7 mouse cellular contexts compared by ENCODE assay signal in genomic region chr19:41912121-41913080, GRCm38 (mm10). TPM values are rescaled to one million over a fixed set of nuclear protein-coding genes. Genes with fewer than 3 reads are reported as not detected.
A peak's percentile ranks its signal among the peaks of the same experiment; 100 is the strongest.
DNase-seq lines count a peak whose midpoint lies in the region; ATAC-seq and TF ChIP-seq lines count a peak whose summit lies in the region.

No protein-coding gene starts in this region.

- peaks cover 20% of the 10 kb centered on the region for H3K4me1 ChIP-seq in forebrain, embryonic 13.5 days
- peaks cover 18% of the 10 kb centered on the region for H3K4me1 ChIP-seq in hindbrain, embryonic 10.5 days (replicated peaks)
- H3K4me1 ChIP-seq in small intestine, adult 2 months (ENCODE audit: control insufficient read depth, insufficient read depth, insufficient read length, low read length), result peaks cover 6% of the 10 kb centered on the region; the same call in 1 of the 2 replicates

- H3K27me3 ChIP-seq in forebrain, embryonic 13.5 days, result no peaks in the 10 kb centered on the region
- no peaks in the 10 kb centered on the region for H3K27me3 ChIP-seq in hindbrain, embryonic 10.5 days (ENCODE audit: insufficient read depth, poor library complexity, severe bottlenecking)
- H3K27me3 ChIP-seq in small intestine, adult 2 months (ENCODE audit: control insufficient read depth, insufficient read depth, low read length), result no peaks in the 10 kb centered on the region

- ATAC-seq in forebrain, embryonic 13.5 days, result peak; percentile 81
- ATAC-seq in megakaryocyte-erythroid progenitor cell, adult 5-6 weeks (replicated peaks; ENCODE audit: low FRiP score, low TSS enrichment, poor library complexity, severe bottlenecking), result peak; percentile 43; the same call in 1 of the 2 replicates

- peak overlapping the region; percentile 80 for H3K27ac ChIP-seq in forebrain, embryonic 13.5 days
- H3K27ac ChIP-seq in hindbrain, embryonic 10.5 days, result peak overlapping the region; percentile 97
- H3K27ac ChIP-seq in small intestine, adult 2 months (ENCODE audit: insufficient read depth, low read depth, low read length), result peak overlapping the region; percentile 81

- no peaks in the 10 kb centered on the region for H3K9me3 ChIP-seq in forebrain, embryonic 13.5 days (replicated peaks)
- H3K9me3 ChIP-seq in hindbrain, embryonic 10.5 days, result no peaks in the 10 kb centered on the region

- peak; percentile 41 for DNase-seq in NIH3T3 (ENCODE audit: low read depth)
- DNase-seq in brain, embryonic 14.5 days (ENCODE audit: low read depth), result peak; percentile 49
- peak; percentile 62 for DNase-seq in hindbrain, embryonic 10.5 days (ENCODE audit: low spot score)
- DNase-seq in layer of hippocampus, adult 9-11 months, result peak; percentile 36

- H3K4me3 ChIP-seq in forebrain, embryonic 13.5 days, result peak overlapping the region; percentile 97
- H3K4me3 ChIP-seq in hindbrain, embryonic 10.5 days, result peak overlapping the region; percentile 97
- peak overlapping the region; percentile 98 for H3K4me3 ChIP-seq in small intestine, adult 2 months (ENCODE audit: low read depth, low read length)

- peak overlapping the region; percentile 96 for H3K4me2 ChIP-seq in forebrain, embryonic 13.5 days

- WGBS in forebrain, embryonic 13.5 days, result 0% methylated on average over 38 of the region's 53 CpGs
- under 1% methylated on average over 53 of the region's 53 CpGs for WGBS in hindbrain, embryonic 10.5 days
- under 1% methylated on average over 53 of the region's 53 CpGs for WGBS in small intestine, adult 2 months

- TF ChIP-seq CTCF in brain, embryonic 14.5 days (IDR thresholded peaks at IDR 0.05; ENCODE audit: borderline replicate concordance, extremely low read depth, insufficient read depth, insufficient read length), result 0 out of 2 replicates have a peak, but pooled peaks have one; percentile 4
- no peak for TF ChIP-seq CTCF in small intestine, adult 2 months (IDR thresholded peaks at IDR 0.05; ENCODE audit: extremely low read depth, insufficient read length, insufficient replicate concordance, low read depth, low read length)

- 0 out of 2 replicates have a peak, but pooled peaks have one; percentile 12 for TF ChIP-seq POLR2A in brain, embryonic 14.5 days (IDR thresholded peaks at IDR 0.05; ENCODE audit: borderline replicate concordance, extremely low read depth, insufficient read depth, insufficient read length, poor library complexity, severe bottlenecking)
- TF ChIP-seq POLR2A in small intestine, adult 2 months (IDR thresholded peaks at IDR 0.05; ENCODE audit: low read depth, low read length), result peak; percentile 28; the same call in 1 of the 2 replicates

- H3K9ac ChIP-seq in forebrain, embryonic 13.5 days, result peak overlapping the region; percentile 89

- peaks cover 21% of the 10 kb centered on the region for H3K36me3 ChIP-seq in forebrain, embryonic 13.5 days (ENCODE audit: poor library complexity, severe bottlenecking)
- H3K36me3 ChIP-seq in hindbrain, embryonic 10.5 days, result peaks cover 41% of the 10 kb centered on the region
- H3K36me3 ChIP-seq in small intestine, adult 2 months (ENCODE audit: control insufficient read depth, insufficient read depth, low read length), result peaks cover 22% of the 10 kb centered on the region

RNA-seq across cellular contexts. Expression of gene Pgam1, which starts 0.7 kb away (rescaled TPM):
- 420 and 445 TPM in 2 replicates for polyA plus RNA-seq in brain, embryonic 14.5 days (2012; rRNA removed)
- polyA plus RNA-seq in forebrain, embryonic 13.5 days (2015; fragmentation: Nextera tagmentation; extraction: Ambion mirVana), result 505 and 567 TPM in 2 replicates
- 900 and 1,138 TPM in 2 replicates for polyA plus RNA-seq in hindbrain, embryonic 10.5 days (2016; fragmentation: Nextera tagmentation; extraction: Ambion mirVana)
- total RNA-seq in megakaryocyte-erythroid progenitor cell, adult 5-6 weeks (2014; fragmentation: Nextera tagmentation), result 27.0 and 67.3 TPM in 2 replicates
- 30.1 and 34.7 TPM in 2 replicates for total RNA-seq in megakaryocyte-erythroid progenitor cell, adult 5-6 weeks (2017)
- polyA plus RNA-seq in small intestine, adult 2 months (2012; rRNA removed), result 159 and 216 TPM in 2 replicates

RNA-seq across cellular contexts. Expression of gene Rrp12, which starts 16.4 kb away (rescaled TPM):
- 14.7 and 17.1 TPM in 2 replicates for polyA plus RNA-seq in brain, embryonic 14.5 days (2012; rRNA removed)
- 15.8 and 18.1 TPM in 2 replicates for polyA plus RNA-seq in forebrain, embryonic 13.5 days (2015; fragmentation: Nextera tagmentation; extraction: Ambion mirVana)
- polyA plus RNA-seq in hindbrain, embryonic 10.5 days (2016; fragmentation: Nextera tagmentation; extraction: Ambion mirVana), result 27.3 and 34.1 TPM in 2 replicates
- 21.0 and 31.4 TPM in 2 replicates for total RNA-seq in megakaryocyte-erythroid progenitor cell, adult 5-6 weeks (2014; fragmentation: Nextera tagmentation)
- total RNA-seq in megakaryocyte-erythroid progenitor cell, adult 5-6 weeks (2017), result 26.5 and 36.0 TPM in 2 replicates
- polyA plus RNA-seq in small intestine, adult 2 months (2012; rRNA removed), result 2.4 and 3.0 TPM in 2 replicates

RNA-seq across cellular contexts. Expression of gene Exosc1, which starts 20.8 kb away (rescaled TPM):
- 30.5 and 31.5 TPM in 2 replicates for polyA plus RNA-seq in brain, embryonic 14.5 days (2012; rRNA removed)
- 83.2 and 86.5 TPM in 2 replicates for polyA plus RNA-seq in forebrain, embryonic 13.5 days (2015; fragmentation: Nextera tagmentation; extraction: Ambion mirVana)
- 75.5 and 92.1 TPM in 2 replicates for polyA plus RNA-seq in hindbrain, embryonic 10.5 days (2016; fragmentation: Nextera tagmentation; extraction: Ambion mirVana)
- total RNA-seq in megakaryocyte-erythroid progenitor cell, adult 5-6 weeks (2014; fragmentation: Nextera tagmentation), result 66.2 and 86.7 TPM in 2 replicates
- 72.9 and 81.2 TPM in 2 replicates for total RNA-seq in megakaryocyte-erythroid progenitor cell, adult 5-6 weeks (2017)
- polyA plus RNA-seq in small intestine, adult 2 months (2012; rRNA removed), result 4.7 and 5.9 TPM in 2 replicates

RNA-seq across cellular contexts. Expression of gene Zdhhc16, which starts 20.9 kb away (rescaled TPM):
- polyA plus RNA-seq in brain, embryonic 14.5 days (2012; rRNA removed), result 85.1 and 121 TPM in 2 replicates
- 86.5 and 96.5 TPM in 2 replicates for polyA plus RNA-seq in forebrain, embryonic 13.5 days (2015; fragmentation: Nextera tagmentation; extraction: Ambion mirVana)
- polyA plus RNA-seq in hindbrain, embryonic 10.5 days (2016; fragmentation: Nextera tagmentation; extraction: Ambion mirVana), result 87.1 and 92.5 TPM in 2 replicates
- total RNA-seq in megakaryocyte-erythroid progenitor cell, adult 5-6 weeks (2014; fragmentation: Nextera tagmentation), result 36.8 and 46.8 TPM in 2 replicates
- 22.1 and 26.2 TPM in 2 replicates for total RNA-seq in megakaryocyte-erythroid progenitor cell, adult 5-6 weeks (2017)
- polyA plus RNA-seq in small intestine, adult 2 months (2012; rRNA removed), result 27.5 and 42.0 TPM in 2 replicates

Comparison
In these comparisons a context has a peak if more than half of its experiments do, and no peak if none do; other contexts are left out.
1. Peak in every context shown above with its lines: DNase-seq, ATAC-seq, H3K4me3 ChIP-seq and H3K27ac ChIP-seq.